Mouse (Mus musculus) Muller cell, postnatal 12 days (primary cell): ENCODE measurements around the gene Tlr12.
A peak's percentile ranks its signal among the peaks of the same experiment; 100 is the strongest.
"Not testable (repeated sequence)": the region's sequence is repeated elsewhere in the genome, so short reads cannot be mapped to it uniquely, and the experiment has no call there.

Experiments
- DNase-seq: peaks from one replicate; pipeline ENCODE4 v3.0.0-alpha.2; 2015; ENCODE audit errors: inconsistent ontology term

Gene Tlr12

DNA sequence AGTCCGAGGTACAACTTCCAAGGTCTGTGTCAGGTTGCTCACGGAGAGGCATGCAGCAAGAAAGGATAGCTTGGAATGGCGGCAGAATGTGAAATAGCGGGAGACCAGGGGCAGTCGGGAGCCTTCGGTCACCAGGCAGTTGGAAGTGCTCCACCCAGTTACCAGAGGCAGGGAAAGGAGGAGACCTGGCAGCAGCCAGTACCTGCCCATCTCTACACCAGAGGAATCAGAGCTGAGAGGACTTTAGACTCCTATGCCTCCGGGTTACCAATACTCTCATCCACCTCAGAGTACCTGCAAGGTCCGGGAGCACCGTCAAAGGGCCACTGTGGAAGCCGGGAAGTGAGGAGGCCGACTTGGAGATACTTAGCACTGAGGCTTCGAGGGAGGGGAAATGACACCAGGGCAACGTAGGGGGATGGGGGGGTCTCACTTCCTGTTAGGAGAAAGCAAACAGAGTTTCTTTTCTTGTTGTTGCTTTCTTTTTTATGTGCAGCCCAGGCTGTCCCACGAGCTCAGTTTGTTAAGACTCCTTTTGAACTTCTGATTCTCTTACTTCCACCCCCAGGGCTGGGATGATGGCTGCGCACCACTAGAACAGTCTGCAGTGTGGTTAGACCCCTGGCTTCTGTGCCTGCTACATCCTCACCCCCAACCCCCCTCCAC lies at the start of gene Tlr12:
Tlr12 (minus strand) TSS at position 374 of the 666 bp plus-strand sequence.
- no peak for DNase-seq

- not testable (repeated sequence) for DNase-seq
Measured at GRCm38 (mm10) chr4:128667195-128667594, 48.8 kb upstream of the Tlr12 start.

DNA sequence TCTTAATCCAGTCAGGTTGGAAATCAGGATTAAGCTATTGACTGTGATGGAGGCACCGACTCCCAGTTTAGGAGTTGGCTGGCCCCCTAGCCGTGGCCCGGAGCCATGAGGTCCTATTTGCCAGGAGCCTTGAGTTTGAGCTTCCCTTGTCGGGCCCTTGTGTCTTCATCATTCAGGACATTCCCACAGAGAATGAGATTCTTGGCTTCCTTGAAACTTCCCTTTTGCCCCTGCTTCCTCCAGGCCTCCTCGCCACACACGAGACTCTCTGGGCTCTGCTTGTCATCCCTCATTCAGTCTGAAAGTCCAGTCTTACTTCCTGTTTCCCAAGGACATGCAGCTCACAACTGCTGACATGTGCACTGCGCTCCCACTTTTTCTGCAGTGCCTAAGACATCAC lies 47.9 kb upstream of the Tlr12 start:
- DNase-seq: not testable (repeated sequence)

GRCm38 (mm10) chr4:128664002-128664401 lies 45.6 kb upstream of the Tlr12 start:
- DNase-seq: no peak

GRCm38 (mm10) chr4:128661063-128661462 lies 42.6 kb upstream of the Tlr12 start:
- DNase-seq: no peak

GRCm38 (mm10) chr4:128660196-128660595 lies 41.8 kb upstream of the Tlr12 start:
- DNase-seq: no peak

- no peak for DNase-seq
Measured at GRCm38 (mm10) chr4:128655446-128655845, 37.0 kb upstream of the Tlr12 start.

- peak; percentile 93 for DNase-seq
Measured at GRCm38 (mm10) chr4:128654505-128655381, 36.3 kb upstream of the Tlr12 start, which contains the start of gene Phc2. Phc2 (plus strand) TSS chr4:128654702.

GRCm38 (mm10) chr4:128652584-128653298 lies 34.3 kb upstream of the Tlr12 start:
- peak; percentile 31 for DNase-seq

GRCm38 (mm10) chr4:128651530-128651929 lies 33.1 kb upstream of the Tlr12 start:
- peak; percentile 20 for DNase-seq

GRCm38 (mm10) chr4:128648567-128649255 lies 30.3 kb upstream of the Tlr12 start:
- DNase-seq: no peak

DNA sequence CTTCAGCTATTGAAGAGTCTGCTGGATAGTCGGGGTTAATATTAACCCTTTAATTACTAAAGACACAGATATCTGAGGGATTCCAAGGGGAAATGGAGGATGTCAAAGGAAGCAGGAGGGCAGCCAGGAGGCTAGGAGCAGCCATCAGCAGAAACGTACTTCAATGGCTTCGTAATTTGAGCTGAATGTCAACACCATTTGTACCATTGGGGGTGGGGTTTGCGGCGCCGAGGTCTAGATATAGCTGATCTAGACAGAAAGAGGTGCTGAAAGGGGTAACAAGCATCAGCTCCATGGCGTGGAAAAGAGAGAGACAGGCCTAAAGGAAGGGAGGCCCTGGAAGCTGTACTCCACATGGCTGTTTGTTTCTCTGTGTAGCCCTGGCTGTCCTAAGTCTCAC lies 28.3 kb upstream of the Tlr12 start:
- DNase-seq: no peak

- no peak for DNase-seq
Measured at GRCm38 (mm10) chr4:128645896-128646295, 27.5 kb upstream of the Tlr12 start.

DNA sequence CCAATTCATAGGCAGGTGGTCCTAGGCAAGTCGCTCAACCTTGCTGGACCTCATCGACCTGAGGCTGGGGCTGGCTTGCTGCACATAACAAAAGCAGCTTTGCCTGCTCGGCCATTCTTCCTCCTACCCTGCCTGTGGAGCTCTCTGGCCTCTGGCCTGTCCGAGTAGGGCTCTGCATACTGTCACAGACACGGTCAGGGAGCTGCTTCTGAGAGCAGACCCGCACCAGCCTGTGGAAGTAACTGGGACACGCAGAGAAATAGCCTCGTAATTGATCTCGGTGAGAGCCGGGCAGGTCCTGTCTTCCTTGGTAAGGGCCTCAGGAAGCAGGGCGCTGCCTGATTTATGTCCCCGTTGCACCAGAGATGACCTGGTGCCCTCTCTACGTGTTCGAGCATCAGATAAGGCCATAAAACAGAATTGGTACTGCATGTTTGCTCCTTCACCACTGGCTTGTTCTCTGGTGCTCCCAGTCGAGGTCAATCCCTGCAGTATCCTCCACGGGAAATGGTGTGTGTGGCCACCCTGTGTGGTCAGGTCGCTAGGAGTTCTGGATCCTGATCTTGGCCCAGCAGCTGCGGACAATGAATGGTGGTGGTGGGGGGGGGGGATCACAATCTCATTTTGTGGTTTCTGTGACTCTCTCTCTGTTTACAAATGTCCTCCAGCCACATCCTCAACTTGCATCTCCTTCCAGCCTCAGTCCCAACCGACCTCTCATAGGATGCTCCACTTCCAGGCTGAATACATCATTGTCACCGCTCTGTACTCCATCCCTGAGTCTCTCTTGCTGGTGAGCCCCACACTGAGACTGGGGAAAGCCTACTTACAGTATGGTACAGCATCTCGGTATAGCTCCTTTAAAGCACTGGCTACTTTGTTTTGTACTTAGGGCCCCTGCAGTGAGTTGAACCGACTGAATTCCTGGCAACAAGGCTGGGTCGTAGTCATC lies 23.6 kb upstream of the Tlr12 start:
- peak; percentile 11 for DNase-seq

DNA sequence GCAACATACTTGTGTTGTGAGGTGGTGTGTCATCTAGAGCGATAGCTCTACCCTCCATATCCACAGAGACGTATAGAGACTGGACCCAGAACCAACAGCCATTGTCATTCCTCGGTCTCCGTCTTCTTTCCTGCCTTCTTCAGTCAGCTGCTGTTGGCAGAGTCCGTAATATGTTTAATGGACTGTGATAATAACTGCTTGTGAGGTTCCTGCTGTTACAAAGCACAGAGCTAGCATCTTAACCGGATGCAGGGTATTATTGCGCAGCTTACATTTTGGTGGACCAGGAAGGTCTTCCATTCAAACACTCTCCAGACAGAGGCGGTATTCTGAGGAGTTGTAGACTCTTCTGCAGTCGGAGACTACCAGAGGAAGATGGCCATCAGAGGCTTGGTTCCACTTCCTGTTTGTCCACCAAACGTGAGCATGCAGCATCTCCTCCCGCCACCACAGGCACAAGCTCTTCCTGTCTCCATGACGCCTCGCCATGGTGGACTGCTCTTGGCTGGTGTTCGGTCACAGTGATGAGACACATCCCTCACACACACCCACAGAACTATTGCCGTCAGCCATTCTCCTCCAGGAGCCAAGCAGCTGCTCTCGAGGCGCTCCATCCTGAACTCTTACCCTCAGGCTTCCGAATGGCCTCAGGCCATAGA lies 20.0 kb upstream of the Tlr12 start:
- no peak for DNase-seq

- no peak for DNase-seq
Measured at GRCm38 (mm10) chr4:128637250-128637649, 18.8 kb upstream of the Tlr12 start.

DNA sequence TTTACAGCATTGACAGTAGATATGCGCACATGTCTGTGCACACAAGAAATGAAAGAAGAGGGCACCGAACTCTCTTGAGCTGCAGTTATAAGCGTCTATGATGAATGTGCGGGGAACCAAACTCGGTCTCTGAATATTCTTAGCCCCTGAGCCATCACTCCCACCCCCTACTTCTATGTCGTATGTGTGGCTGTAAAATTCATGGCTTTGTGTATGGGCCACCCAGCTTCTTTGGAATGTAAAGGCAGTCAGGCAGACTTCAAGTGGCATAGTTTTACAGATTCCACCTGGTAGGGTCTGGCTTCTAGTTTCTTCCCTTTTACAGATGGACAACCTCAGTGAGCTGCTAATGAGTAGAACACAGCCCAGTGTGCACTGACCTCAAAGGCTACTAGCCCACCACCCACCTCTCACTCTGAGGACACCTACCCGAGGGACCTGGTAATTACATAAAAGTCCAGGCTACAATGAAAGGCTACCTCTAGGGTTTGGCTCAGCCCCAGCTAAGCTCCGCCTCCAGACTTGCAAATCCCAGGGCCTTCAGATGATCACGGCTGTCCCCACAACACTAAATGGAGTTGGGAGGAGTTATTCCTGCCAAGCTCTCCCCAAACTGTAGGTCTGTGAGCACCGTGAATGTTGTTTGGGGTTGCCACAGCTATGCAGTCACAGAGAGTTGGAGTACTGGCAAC lies 17.6 kb upstream of the Tlr12 start:
- DNase-seq: no peak

- no peak for DNase-seq
Measured at GRCm38 (mm10) chr4:128635451-128635850, 17.0 kb upstream of the Tlr12 start.

GRCm38 (mm10) chr4:128621109-128621508 lies 2.7 kb upstream of the Tlr12 start:
- no peak for DNase-seq
